ENCODE assay signal across 8 mouse cellular contexts in the genomic region with DNA sequence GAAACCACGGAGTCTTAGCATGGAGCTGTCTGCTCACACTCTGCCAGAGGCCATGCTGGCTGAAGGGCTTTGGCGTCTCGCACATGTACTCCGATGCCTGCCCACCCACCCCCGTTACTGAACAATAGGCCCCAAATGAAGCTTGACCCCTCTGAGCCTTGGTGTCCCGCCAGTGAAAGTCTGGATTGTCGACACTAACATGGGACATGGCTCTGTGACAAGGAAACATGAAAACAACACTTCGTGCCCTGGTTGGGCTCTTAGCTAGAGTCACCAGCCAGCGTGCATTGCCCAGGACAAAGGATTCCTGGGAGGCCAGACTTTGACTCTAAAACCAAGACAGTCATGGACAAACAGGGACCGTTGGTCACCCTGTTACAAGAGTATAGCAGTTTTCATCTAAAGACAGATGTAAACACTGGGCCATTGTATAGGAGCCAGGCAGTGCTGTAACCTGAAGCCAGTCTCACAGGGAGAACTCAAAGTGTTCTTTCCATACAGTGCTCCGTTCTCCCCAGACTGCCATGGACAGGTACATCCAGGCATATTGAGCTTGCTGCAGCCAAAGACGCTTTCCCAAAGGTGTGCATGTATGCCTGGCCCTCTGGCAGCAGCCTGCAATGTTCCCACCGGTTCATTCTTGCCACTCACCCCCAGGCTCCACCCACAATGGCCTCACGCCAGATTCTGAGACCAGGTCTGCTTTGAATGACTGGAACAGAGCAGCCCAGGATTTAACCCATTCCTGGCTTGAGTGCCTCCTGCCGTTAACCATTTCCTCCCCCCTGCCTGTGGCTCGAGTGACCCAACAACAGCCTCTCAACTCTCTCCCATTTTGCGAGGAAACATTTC. TPM values are rescaled to one million over a fixed set of nuclear protein-coding genes. Genes with fewer than 3 reads are reported as not detected.
DNase-seq lines count a peak whose midpoint lies in the region; ATAC-seq and TF ChIP-seq lines count a peak whose summit lies in the region.

No protein-coding gene starts in this region.

- H3K36me3 ChIP-seq in embryonic facial prominence, embryonic 12.5 days: peaks cover 4% of the 10 kb centered on the region; the same call in 1 of the 2 replicates
- no peaks in the 10 kb centered on the region for H3K36me3 ChIP-seq in hindbrain, embryonic 16.5 days (ENCODE audit: control insufficient read depth, insufficient read depth, low read length)
- peaks cover 2% of the 10 kb centered on the region; the same call in 1 of the 2 replicates for H3K36me3 ChIP-seq in liver, embryonic 11.5 days (ENCODE audit: control insufficient read depth, insufficient read depth, low read length)
- peaks cover 2% of the 10 kb centered on the region; the same call in 1 of the 2 replicates for H3K36me3 ChIP-seq in neural tube, embryonic 11.5 days (ENCODE audit: control insufficient read depth, insufficient read depth, low read length)

- ATAC-seq in embryonic facial prominence, embryonic 12.5 days (ENCODE audit: insufficient number of reproducible peaks, insufficient read depth, low FRiP score, low TSS enrichment): peak; percentile 67
- ATAC-seq in hindbrain, embryonic 16.5 days: peak; percentile 75
- peak; percentile 42; the same call in 1 of the 2 replicates for ATAC-seq in liver, embryonic 11.5 days (replicated peaks; ENCODE audit: low FRiP score)
- peak; percentile 78 for ATAC-seq in neural tube, embryonic 11.5 days (ENCODE audit: insufficient read depth, low FRiP score, low TSS enrichment)

- H3K9me3 ChIP-seq in embryonic facial prominence, embryonic 12.5 days: no peaks in the 10 kb centered on the region
- no peaks in the 10 kb centered on the region for H3K9me3 ChIP-seq in hindbrain, embryonic 16.5 days (ENCODE audit: control insufficient read depth, low read length)
- H3K9me3 ChIP-seq in liver, embryonic 11.5 days (ENCODE audit: control insufficient read depth, low read length): no peaks in the 10 kb centered on the region
- no peaks in the 10 kb centered on the region for H3K9me3 ChIP-seq in neural tube, embryonic 11.5 days (ENCODE audit: control insufficient read depth, low read length)

- H3K27me3 ChIP-seq in embryonic facial prominence, embryonic 12.5 days: no peaks in the 10 kb centered on the region
- no peaks in the 10 kb centered on the region for H3K27me3 ChIP-seq in hindbrain, embryonic 16.5 days (replicated peaks; ENCODE audit: control insufficient read depth, insufficient read depth, low read length)
- H3K27me3 ChIP-seq in liver, embryonic 11.5 days (replicated peaks; ENCODE audit: control insufficient read depth, insufficient read depth, low read length): peaks cover 3% of the 10 kb centered on the region
- H3K27me3 ChIP-seq in neural tube, embryonic 11.5 days (ENCODE audit: control insufficient read depth, insufficient read depth, low read length): no peaks in the 10 kb centered on the region

- peak; percentile 66 for DNase-seq in gastrocnemius, adult 2 months
- DNase-seq in gastrocnemius, postnatal 36 days: no peak
- DNase-seq in adrenal gland, adult 18-20 months (ENCODE audit: low spot score in 2 of 2): peak; percentile 23 to 34
- peak; percentile 64 for DNase-seq in liver, embryonic 11.5 days (ENCODE audit: low spot score)
- DNase-seq in neural tube, embryonic 11.5 days (ENCODE audit: low spot score): peak; percentile 87
- no peak for DNase-seq in left cerebral cortex, adult 9 months (ENCODE audit: low spot score in 2 of 2)

- H3K27ac ChIP-seq in gastrocnemius, adult 2 months: peak overlapping the region; percentile 68
- peak overlapping the region; percentile 92 for H3K27ac ChIP-seq in embryonic facial prominence, embryonic 12.5 days
- peak overlapping the region; percentile 55 for H3K27ac ChIP-seq in hindbrain, embryonic 16.5 days (ENCODE audit: low read depth, low read length)
- peak overlapping the region; percentile 19; the same call in 1 of the 2 replicates for H3K27ac ChIP-seq in liver, embryonic 11.5 days (ENCODE audit: low read depth, low read length)
- H3K27ac ChIP-seq in neural tube, embryonic 11.5 days (ENCODE audit: low read depth, low read length): peak overlapping the region; percentile 60

- WGBS in embryonic facial prominence, embryonic 12.5 days: 5% methylated on average over 17 of the region's 17 CpGs
- 8% methylated on average over 17 of the region's 17 CpGs for WGBS in hindbrain, embryonic 16.5 days
- 41% methylated on average over 17 of the region's 17 CpGs for WGBS in liver, embryonic 11.5 days
- 12% methylated on average over 17 of the region's 17 CpGs for WGBS in neural tube, embryonic 11.5 days

- H3K4me2 ChIP-seq in embryonic facial prominence, embryonic 12.5 days (replicated peaks): peak overlapping the region; percentile 50
- peak overlapping the region; percentile 46 for H3K4me2 ChIP-seq in hindbrain, embryonic 16.5 days (ENCODE audit: low read length)
- H3K4me2 ChIP-seq in liver, embryonic 11.5 days: peak overlapping the region; percentile 40
- peak overlapping the region; percentile 45 for H3K4me2 ChIP-seq in neural tube, embryonic 11.5 days (ENCODE audit: low read depth)

- intact Hi-C loops in gastrocnemius, adult 2 months (cut with DNase I): no loop called here
- intact Hi-C loops in gastrocnemius, postnatal 36 days (cut with DNase I): no loop called here

- TF ChIP-seq CTCF in gastrocnemius, adult 2 months (IDR thresholded peaks at IDR 0.05): no peak

- peaks cover 59% of the 10 kb centered on the region for H3K4me1 ChIP-seq in embryonic facial prominence, embryonic 12.5 days
- H3K4me1 ChIP-seq in hindbrain, embryonic 16.5 days (ENCODE audit: control insufficient read depth, insufficient read depth, low read depth, low read length): peaks cover 31% of the 10 kb centered on the region
- H3K4me1 ChIP-seq in liver, embryonic 11.5 days (replicated peaks; ENCODE audit: control insufficient read depth, insufficient read depth, low read length): peaks cover 11% of the 10 kb centered on the region
- H3K4me1 ChIP-seq in neural tube, embryonic 11.5 days (ENCODE audit: control insufficient read depth, insufficient read depth, low read length): peaks cover 24% of the 10 kb centered on the region

- 0 out of 2 replicates have a peak overlapping the region, but pooled peaks have one; percentile 15 for H3K9ac ChIP-seq in embryonic facial prominence, embryonic 12.5 days
- H3K9ac ChIP-seq in hindbrain, embryonic 16.5 days (ENCODE audit: low read depth, low read length): 0 out of 2 replicates have a peak overlapping the region, but pooled peaks have one; percentile 39
- no peak overlapping the region for H3K9ac ChIP-seq in liver, embryonic 11.5 days (ENCODE audit: low read depth, low read length)
- peak overlapping the region; percentile 39 for H3K9ac ChIP-seq in neural tube, embryonic 11.5 days (ENCODE audit: low read length)

- H3K4me3 ChIP-seq in gastrocnemius, adult 2 months: peak overlapping the region; percentile 48
- H3K4me3 ChIP-seq in embryonic facial prominence, embryonic 12.5 days: peak overlapping the region; percentile 3; the same call in 1 of the 2 replicates
- peak overlapping the region; percentile 1; the same call in 1 of the 2 replicates for H3K4me3 ChIP-seq in hindbrain, embryonic 16.5 days (ENCODE audit: low read length)
- H3K4me3 ChIP-seq in liver, embryonic 11.5 days (ENCODE audit: low read depth, low read length): no peak overlapping the region
- peak overlapping the region; percentile 10; the same call in 1 of the 2 replicates for H3K4me3 ChIP-seq in neural tube, embryonic 11.5 days (ENCODE audit: low read depth, low read length)

RNA-seq across cellular contexts. Expression of gene Mn1, which starts 23.6 kb away (rescaled TPM):
- total RNA-seq in gastrocnemius, adult 2 months (2021): 10 to 100 TPM; 43.9 to 85.9 TPM
- 10 to 100 TPM; 54.9 to 67.2 TPM for total RNA-seq in gastrocnemius, postnatal 36 days (2021)
- total RNA-seq in adrenal gland, adult 18-20 months (2021): 1 to 10 TPM; 3.9 to 4.9 TPM
- polyA plus RNA-seq in embryonic facial prominence, embryonic 12.5 days (2016; fragmentation: Nextera tagmentation; extraction: Ambion mirVana): 57.8 and 58.3 TPM in 2 replicates
- polyA plus RNA-seq in hindbrain, embryonic 16.5 days (2015; fragmentation: Nextera tagmentation; extraction: Ambion mirVana): 22.3 and 35.8 TPM in 2 replicates
- 5.2 and 5.3 TPM in 2 replicates for polyA plus RNA-seq in liver, embryonic 11.5 days (2014; fragmentation: Nextera tagmentation; extraction: Ambion mirVana)
- 25.6 and 27.3 TPM in 2 replicates for polyA plus RNA-seq in neural tube, embryonic 11.5 days (2014; fragmentation: Nextera tagmentation; extraction: Ambion mirVana)

Comparison
In these comparisons a context has a peak if more than half of its experiments do, and no peak if none do; other contexts are left out.
1. DNase-seq: peak in gastrocnemius, adult 2 months (single experiment), adrenal gland, adult 18-20 months (2 of 2), liver, embryonic 11.5 days (single experiment) and neural tube, embryonic 11.5 days (single experiment); none in gastrocnemius, postnatal 36 days (0 of 2) and left cerebral cortex, adult 9 months (0 of 2).
2. H3K27ac ChIP-seq: peak in every context shown above with its lines; median percentile 92 in embryonic facial prominence, embryonic 12.5 days; 68 in gastrocnemius, adult 2 months; 60 in neural tube, embryonic 11.5 days; 55 in hindbrain, embryonic 16.5 days; 19 in liver, embryonic 11.5 days.
3. Peak in every context shown above with its lines, with median percentiles within 50 percentile points of each other: ATAC-seq and H3K4me2 ChIP-seq.